Mouse (Mus musculus) ZHBTc4 (cell line): Measurements from ENCODE around the gene Chodl.
A peak's percentile ranks its signal among the peaks of the same experiment; 100 is the strongest.

ENCODE experiments used
- DNase-seq: peaks from one replicate; pipeline ENCODE4 v3.0.0-alpha.2; 2011; ENCODE audit warnings: low read depth, low spot score

The Chodl gene

GRCm38 (mm10) chr16:78930382-78931286, at the start of gene Chodl:
Chodl (plus strand) TSS chr16:78930948.
- peak; percentile 37 for DNase-seq

GRCm38 (mm10) chr16:78922644-78923043, 8.1 kb upstream of the Chodl start:
- DNase-seq: no peak

- DNase-seq: no peak
These were observed 708 bp downstream of the Chodl start for GRCm38 (mm10) chr16:78931287-78932025.

- no peak for DNase-seq
These were observed 3.5 kb downstream of the Chodl start for GRCm38 (mm10) chr16:78934298-78934697.

GRCm38 (mm10) chr16:78937755-78938154, 7.0 kb downstream of the Chodl start:
- DNase-seq: no peak

GRCm38 (mm10) chr16:78950359-78950758, 19.6 kb downstream of the Chodl start:
- DNase-seq: no peak

GRCm38 (mm10) chr16:78957434-78957833, 26.7 kb downstream of the Chodl start:
- DNase-seq: no peak

GRCm38 (mm10) chr16:78969091-78969731, 38.5 kb downstream of the Chodl start:
- peak; percentile 23 for DNase-seq

- no peak for DNase-seq
These were observed 43.4 kb downstream of the Chodl start for GRCm38 (mm10) chr16:78974099-78974498.

GRCm38 (mm10) chr16:78976384-78976783, 45.6 kb downstream of the Chodl start:
- no peak for DNase-seq
